In the genomic region with DNA sequence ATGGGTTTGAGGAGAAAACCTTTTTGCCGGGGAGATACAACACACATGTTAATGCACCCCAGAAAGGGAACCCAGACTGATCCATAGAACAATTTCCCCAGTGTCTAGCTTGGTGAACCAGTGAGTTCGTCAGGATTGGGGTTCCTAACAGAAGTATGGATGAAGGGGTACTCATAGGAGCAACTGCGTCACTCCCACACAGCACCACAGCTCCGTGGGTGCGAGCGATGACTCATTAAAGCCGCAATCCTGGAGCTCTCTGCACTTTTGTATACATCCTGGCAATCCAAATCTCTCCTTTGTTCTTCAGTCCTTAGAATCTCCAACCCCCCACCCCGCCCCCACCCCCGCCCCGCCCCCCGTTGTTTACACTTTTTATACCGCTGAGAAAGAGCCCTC, we compare ENCODE assay signal across 8 mouse cellular contexts. TPM values are rescaled to one million over a fixed set of nuclear protein-coding genes. Genes with fewer than 3 reads are reported as not detected.
DNase-seq lines count a peak whose midpoint lies in the region; ATAC-seq and TF ChIP-seq lines count a peak whose summit lies in the region.

No protein-coding gene starts in this region.

- 6% methylated on average over 12 of the region's 12 CpGs for WGBS in kidney, embryonic 16.5 days
- WGBS in embryonic facial prominence, embryonic 10.5 days, result 7% methylated on average over 12 of the region's 12 CpGs
- 7% methylated on average over 12 of the region's 12 CpGs for WGBS in hindbrain, embryonic 13.5 days
- 2% methylated on average over 12 of the region's 12 CpGs for WGBS in midbrain, embryonic 13.5 days
- 29% methylated on average over 12 of the region's 12 CpGs for WGBS in kidney, adult 2 months

- H3K27me3 ChIP-seq in kidney, embryonic 16.5 days (ENCODE audit: insufficient read depth, low read length), result no peaks in the 10 kb centered on the region
- H3K27me3 ChIP-seq in embryonic facial prominence, embryonic 10.5 days (replicated peaks; ENCODE audit: low read depth, poor library complexity, severe bottlenecking), result peaks cover 9% of the 10 kb centered on the region; the same call in 1 of the 2 replicates
- no peaks in the 10 kb centered on the region for H3K27me3 ChIP-seq in hindbrain, embryonic 13.5 days
- no peaks in the 10 kb centered on the region for H3K27me3 ChIP-seq in midbrain, embryonic 13.5 days
- no peaks in the 10 kb centered on the region for H3K27me3 ChIP-seq in kidney, adult 2 months (replicated peaks; ENCODE audit: control insufficient read depth, insufficient read depth, low read length)

- H3K9ac ChIP-seq in kidney, embryonic 16.5 days (replicated peaks; ENCODE audit: low read length), result peak overlapping the region; percentile 70
- peak overlapping the region; percentile 39; the same call in 1 of the 2 replicates for H3K9ac ChIP-seq in hindbrain, embryonic 13.5 days
- H3K9ac ChIP-seq in midbrain, embryonic 13.5 days (replicated peaks), result peak overlapping the region; percentile 66

- no peak for DNase-seq in kidney, adult 9 months
- DNase-seq in embryonic facial prominence, embryonic 10.5 days (ENCODE audit: low spot score), result peak; percentile 30
- no peak for DNase-seq in natural killer cell, adult 2 months (ENCODE audit: low spot score in 2 of 2)
- DNase-seq in testis, postnatal 10 days (ENCODE audit: low spot score), result no peak
- no peak for DNase-seq in kidney, adult 2 months

- TF ChIP-seq CTCF in kidney, adult 2 months (conservative IDR thresholded peaks at IDR 0.05; ENCODE audit: insufficient read depth, insufficient read length, low read depth, low read length), result no peak

- peak; percentile 35; the same call in 1 of the 2 replicates for ATAC-seq in kidney, embryonic 16.5 days (ENCODE audit: low FRiP score, low TSS enrichment)
- ATAC-seq in hindbrain, embryonic 13.5 days (ENCODE audit: low FRiP score), result peak; percentile 48
- ATAC-seq in midbrain, embryonic 13.5 days, result peak; percentile 64; the same call in 1 of the 2 replicates

- TF ChIP-seq POLR2A in kidney, adult 2 months (IDR thresholded peaks at IDR 0.05; ENCODE audit: low read depth, low read length), result no peak

- H3K9me3 ChIP-seq in kidney, embryonic 16.5 days (ENCODE audit: low read length), result peaks cover 2% of the 10 kb centered on the region; the same call in 1 of the 2 replicates
- no peaks in the 10 kb centered on the region for H3K9me3 ChIP-seq in embryonic facial prominence, embryonic 10.5 days
- peaks cover 2% of the 10 kb centered on the region; the same call in 1 of the 2 replicates for H3K9me3 ChIP-seq in hindbrain, embryonic 13.5 days
- no peaks in the 10 kb centered on the region for H3K9me3 ChIP-seq in midbrain, embryonic 13.5 days

- H3K36me3 ChIP-seq in kidney, embryonic 16.5 days (ENCODE audit: insufficient read depth, low read length), result no peaks in the 10 kb centered on the region
- no peaks in the 10 kb centered on the region for H3K36me3 ChIP-seq in embryonic facial prominence, embryonic 10.5 days (replicated peaks)
- no peaks in the 10 kb centered on the region for H3K36me3 ChIP-seq in hindbrain, embryonic 13.5 days
- H3K36me3 ChIP-seq in midbrain, embryonic 13.5 days, result no peaks in the 10 kb centered on the region
- H3K36me3 ChIP-seq in kidney, adult 2 months (ENCODE audit: control insufficient read depth, insufficient read depth, low read length), result no peaks in the 10 kb centered on the region

- peak overlapping the region; percentile 85 for H3K4me2 ChIP-seq in kidney, embryonic 16.5 days (replicated peaks; ENCODE audit: low read depth, low read length)
- peak overlapping the region; percentile 85 for H3K4me2 ChIP-seq in hindbrain, embryonic 13.5 days
- H3K4me2 ChIP-seq in midbrain, embryonic 13.5 days (replicated peaks), result peak overlapping the region; percentile 85

- H3K27ac ChIP-seq in kidney, embryonic 16.5 days (ENCODE audit: low read length), result peak overlapping the region; percentile 93
- H3K27ac ChIP-seq in embryonic facial prominence, embryonic 10.5 days (replicated peaks), result peak overlapping the region; percentile 66
- 0 out of 2 replicates have a peak overlapping the region, but pooled peaks have one; percentile 36 for H3K27ac ChIP-seq in hindbrain, embryonic 13.5 days
- no peak overlapping the region for H3K27ac ChIP-seq in midbrain, embryonic 13.5 days
- H3K27ac ChIP-seq in kidney, adult 2 months (ENCODE audit: insufficient read depth, low read depth, low read length), result no peak overlapping the region

- peak overlapping the region; percentile 54 for H3K4me3 ChIP-seq in kidney, embryonic 16.5 days (ENCODE audit: low read length)
- peak overlapping the region; percentile 65 for H3K4me3 ChIP-seq in embryonic facial prominence, embryonic 10.5 days
- H3K4me3 ChIP-seq in hindbrain, embryonic 13.5 days, result peak overlapping the region; percentile 48
- H3K4me3 ChIP-seq in midbrain, embryonic 13.5 days (replicated peaks), result peak overlapping the region; percentile 52
- H3K4me3 ChIP-seq in kidney, adult 2 months (ENCODE audit: insufficient read depth, low read depth, low read length), result no peak overlapping the region

- H3K4me1 ChIP-seq in kidney, embryonic 16.5 days (ENCODE audit: insufficient read depth, low read length), result peaks cover 18% of the 10 kb centered on the region; the same call in 1 of the 2 replicates
- peaks cover 17% of the 10 kb centered on the region for H3K4me1 ChIP-seq in embryonic facial prominence, embryonic 10.5 days
- peaks cover 14% of the 10 kb centered on the region for H3K4me1 ChIP-seq in hindbrain, embryonic 13.5 days (replicated peaks)
- H3K4me1 ChIP-seq in midbrain, embryonic 13.5 days (replicated peaks), result peaks cover 15% of the 10 kb centered on the region
- no peaks in the 10 kb centered on the region for H3K4me1 ChIP-seq in kidney, adult 2 months (ENCODE audit: control insufficient read depth, insufficient read depth, low read length)

RNA-seq across cellular contexts. Expression of a gene that starts 0.3 kb away (rescaled TPM):
- polyA plus RNA-seq in kidney, embryonic 16.5 days (2015; fragmentation: Nextera tagmentation; extraction: Ambion mirVana), result 75.4 and 76.4 TPM in 2 replicates
- 5.0 and 5.1 TPM in 2 replicates for polyA plus RNA-seq in embryonic facial prominence, embryonic 10.5 days (2016; fragmentation: Nextera tagmentation; extraction: Ambion mirVana)
- polyA plus RNA-seq in hindbrain, embryonic 13.5 days (2015; fragmentation: Nextera tagmentation; extraction: Ambion mirVana), result 49.4 and 61.3 TPM in 2 replicates
- 7.3 and 8.2 TPM in 2 replicates for polyA plus RNA-seq in midbrain, embryonic 13.5 days (2015; fragmentation: Nextera tagmentation; extraction: Ambion mirVana)
- 12.9 and 13.4 TPM in 2 replicates for polyA plus RNA-seq in kidney, adult 2 months (2012; rRNA removed)

RNA-seq across cellular contexts. Expression of a gene that starts 24.2 kb away (rescaled TPM):
- 0.47 TPM in 1 of 2 replicates, not detected in the other for polyA plus RNA-seq in kidney, embryonic 16.5 days (2015; fragmentation: Nextera tagmentation; extraction: Ambion mirVana)
- 0.19 and 0.30 TPM in 2 replicates for polyA plus RNA-seq in embryonic facial prominence, embryonic 10.5 days (2016; fragmentation: Nextera tagmentation; extraction: Ambion mirVana)
- 1.0 and 2.3 TPM in 2 replicates for polyA plus RNA-seq in hindbrain, embryonic 13.5 days (2015; fragmentation: Nextera tagmentation; extraction: Ambion mirVana)
- polyA plus RNA-seq in midbrain, embryonic 13.5 days (2015; fragmentation: Nextera tagmentation; extraction: Ambion mirVana), result 0.20 TPM in 1 of 2 replicates, not detected in the other
- polyA plus RNA-seq in kidney, adult 2 months (2012; rRNA removed), result not detected in 2 replicates

Comparison
In these comparisons a context has a peak if more than half of its experiments do, and no peak if none do; other contexts are left out.
1. H3K27ac ChIP-seq: peak in kidney, embryonic 16.5 days (single experiment), embryonic facial prominence, embryonic 10.5 days (single experiment) and hindbrain, embryonic 13.5 days (single experiment); none in midbrain, embryonic 13.5 days (single experiment) and kidney, adult 2 months (single experiment).
2. Peak in every context shown above with its lines, with median percentiles within 50 percentile points of each other: ATAC-seq, H3K4me2 ChIP-seq and H3K9ac ChIP-seq.